Mouse (Mus musculus): ENCODE measurements around the gene Flt1. TPM values are rescaled to one million over a fixed set of nuclear protein-coding genes. Genes with fewer than 3 reads are reported as not detected.
A peak's percentile ranks its signal among the peaks of the same experiment; 100 is the strongest.
"Not testable (repeated sequence)": the region's sequence is repeated elsewhere in the genome, so short reads cannot be mapped to it uniquely, and the experiment has no call there.

Gene Flt1
- polyA plus RNA-seq, 1 experiment = 23.4 TPM

GRCm38 (mm10) chr5:147565444-147565843 lies 160.4 kb downstream of the Flt1 start:
- Histone ChIP-seq H3K27ac (ENCODE audit: insufficient read depth, low read length) (no peak overlapping the region), H3K4me1 (ENCODE audit: control insufficient read depth, insufficient read depth, low read length) (no peaks in the 10 kb centered on the region), H3K9me3 (replicated peaks; ENCODE audit: control insufficient read depth, insufficient read depth, low read length, poor library complexity, severe bottlenecking) (no peaks in the 10 kb centered on the region), H3K27me3 (ENCODE audit: control insufficient read depth, insufficient read depth, low read length, poor library complexity, severe bottlenecking) (no peaks in the 10 kb centered on the region), H3K36me3 (ENCODE audit: control insufficient read depth, insufficient read depth, low read length, poor library complexity, severe bottlenecking) (no peaks in the 10 kb centered on the region), H3K9ac (ENCODE audit: low read depth, poor library complexity, severe bottlenecking) (no peak overlapping the region), H3K4me3 (ENCODE audit: low read depth, low read length) (no peak overlapping the region)
- TF ChIP-seq CTCF (IDR thresholded peaks at IDR 0.05; ENCODE audit: low read depth, low read length) = no peak

- Histone ChIP-seq H3K4me1 (ENCODE audit: control insufficient read depth, insufficient read depth, low read length) (no peaks in the 10 kb centered on the region), H3K9ac (ENCODE audit: low read depth, poor library complexity, severe bottlenecking) (no peak overlapping the region), H3K9me3 (replicated peaks; ENCODE audit: control insufficient read depth, insufficient read depth, low read length, poor library complexity, severe bottlenecking) (no peaks in the 10 kb centered on the region), H3K4me3 (ENCODE audit: low read depth, low read length) (0 out of 2 replicates have a peak overlapping the region, but pooled peaks have one; percentile 33), H3K36me3 (ENCODE audit: control insufficient read depth, insufficient read depth, low read length, poor library complexity, severe bottlenecking) (no peaks in the 10 kb centered on the region), H3K27ac (ENCODE audit: insufficient read depth, low read length) (no peak overlapping the region), H3K27me3 (ENCODE audit: control insufficient read depth, insufficient read depth, low read length, poor library complexity, severe bottlenecking) (no peaks in the 10 kb centered on the region)
- TF ChIP-seq EP300 (IDR thresholded peaks at IDR 0.05; ENCODE audit: insufficient read depth, low read depth, low read length) (no peak), POLR2A (IDR thresholded peaks at IDR 0.05; ENCODE audit: insufficient read depth, low read length) (no peak), CTCF (IDR thresholded peaks at IDR 0.05; ENCODE audit: low read depth, low read length) (no peak)
Measured at GRCm38 (mm10) chr5:147564140-147564590, 161.6 kb downstream of the Flt1 start.

DNA sequence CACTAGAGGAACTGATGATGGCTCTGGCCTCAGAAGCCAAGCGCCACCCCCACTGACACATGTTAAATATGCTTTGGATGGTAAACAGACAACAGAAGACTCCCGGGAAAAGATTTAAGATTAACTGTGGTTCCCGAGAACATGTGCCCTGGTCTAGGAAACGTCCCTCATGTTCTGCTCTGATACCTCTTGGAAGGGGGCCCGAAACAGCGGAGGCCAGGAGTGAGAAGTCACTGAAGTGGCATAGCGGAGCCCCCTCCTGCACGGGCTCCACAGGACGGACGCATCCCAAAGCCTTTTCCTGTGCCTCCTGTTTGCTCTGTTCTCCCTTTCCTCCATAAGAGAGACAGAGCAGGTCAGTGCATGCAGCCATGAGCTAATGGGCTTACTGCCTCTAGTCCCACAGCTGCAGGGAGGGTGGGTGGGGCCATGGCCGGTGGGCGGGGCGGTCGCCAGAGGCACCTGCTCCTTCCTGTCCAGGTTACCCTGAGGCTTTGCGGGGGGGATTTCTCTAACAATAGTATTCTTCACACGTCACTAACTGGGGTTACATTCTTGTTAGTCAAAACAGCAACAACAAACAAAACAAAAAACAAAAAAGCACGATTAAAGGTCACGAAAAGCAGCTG lies 162.2 kb downstream of the Flt1 start:
- Histone ChIP-seq H3K4me1 (ENCODE audit: control insufficient read depth, insufficient read depth, low read length) (no peaks in the 10 kb centered on the region), H3K4me3 (ENCODE audit: low read depth, low read length) (no peak overlapping the region), H3K36me3 (ENCODE audit: control insufficient read depth, insufficient read depth, low read length, poor library complexity, severe bottlenecking) (no peaks in the 10 kb centered on the region), H3K9me3 (replicated peaks; ENCODE audit: control insufficient read depth, insufficient read depth, low read length, poor library complexity, severe bottlenecking) (no peaks in the 10 kb centered on the region), H3K9ac (ENCODE audit: low read depth, poor library complexity, severe bottlenecking) (no peak overlapping the region), H3K27ac (ENCODE audit: insufficient read depth, low read length) (no peak overlapping the region), H3K27me3 (ENCODE audit: control insufficient read depth, insufficient read depth, low read length, poor library complexity, severe bottlenecking) (no peaks in the 10 kb centered on the region)
- TF ChIP-seq EP300 (IDR thresholded peaks at IDR 0.05; ENCODE audit: insufficient read depth, low read depth, low read length) (no peak), POLR2A (IDR thresholded peaks at IDR 0.05; ENCODE audit: insufficient read depth, low read length) (no peak), CTCF (IDR thresholded peaks at IDR 0.05; ENCODE audit: low read depth, low read length) (no peak)

DNA sequence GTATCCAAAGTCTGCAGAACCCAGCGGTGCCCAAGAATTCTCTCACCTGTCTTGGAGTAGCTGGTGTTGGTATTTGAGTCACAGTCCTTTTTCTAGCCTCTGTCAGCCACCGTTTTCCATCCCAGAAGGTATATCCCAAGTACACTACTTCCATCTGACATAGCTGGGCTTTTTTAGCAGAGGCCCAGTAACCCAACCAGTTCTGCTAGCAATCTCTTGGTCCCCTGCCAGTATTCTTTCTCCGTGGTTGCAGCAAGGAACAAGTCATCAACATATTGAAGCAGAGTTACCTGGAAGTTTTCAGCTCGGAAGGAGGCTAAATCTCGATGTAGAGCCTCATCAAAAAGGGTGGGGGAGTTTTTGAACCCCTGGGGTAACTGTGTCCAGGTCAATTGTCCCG lies 168.2 kb downstream of the Flt1 start:
- H3K4me3 ChIP-seq (ENCODE audit: low read depth, low read length); H3K4me1 ChIP-seq (ENCODE audit: control insufficient read depth, insufficient read depth, low read length); H3K9me3 ChIP-seq (replicated peaks; ENCODE audit: control insufficient read depth, insufficient read depth, low read length, poor library complexity, severe bottlenecking); H3K9ac ChIP-seq (ENCODE audit: low read depth, poor library complexity, severe bottlenecking); H3K36me3 ChIP-seq (ENCODE audit: control insufficient read depth, insufficient read depth, low read length, poor library complexity, severe bottlenecking); H3K27ac ChIP-seq (ENCODE audit: insufficient read depth, low read length); H3K27me3 ChIP-seq (ENCODE audit: control insufficient read depth, insufficient read depth, low read length, poor library complexity, severe bottlenecking): not testable (repeated sequence)

DNA sequence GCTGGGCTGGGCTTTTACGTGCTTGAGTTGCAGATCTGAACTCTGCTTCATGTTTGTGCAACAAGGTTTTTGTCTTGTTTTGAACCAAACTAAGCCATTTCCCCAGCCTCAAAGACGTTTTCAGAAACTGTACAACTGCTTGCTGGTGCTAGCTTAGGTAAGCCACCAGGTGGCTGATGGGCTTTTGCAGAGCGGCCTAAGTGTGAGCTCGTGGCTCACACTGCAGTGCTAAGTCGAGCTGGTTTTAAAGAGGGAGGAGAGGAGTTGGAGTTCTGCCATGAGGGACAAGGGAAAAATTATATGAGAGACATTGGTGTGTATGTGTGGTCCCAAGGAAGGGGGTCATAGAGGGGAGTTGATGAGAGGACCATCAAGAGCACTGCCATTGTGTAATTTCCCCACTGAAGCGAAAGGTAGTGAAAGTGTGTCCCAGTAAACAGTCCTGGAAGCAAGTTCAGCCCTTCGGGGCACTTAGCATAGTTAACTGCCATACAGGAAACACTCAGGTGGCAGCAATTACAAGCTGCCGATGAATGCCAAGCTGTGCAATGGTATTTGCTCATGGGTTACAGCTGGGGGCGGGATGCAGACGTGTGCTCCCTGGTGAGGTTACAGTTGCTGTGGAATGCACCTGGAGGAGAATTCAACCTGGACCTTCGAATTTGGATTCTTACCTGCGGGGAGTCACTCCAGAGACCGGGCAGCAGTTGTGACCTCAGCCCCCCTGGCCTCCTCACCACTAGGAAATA lies 173.8 kb downstream of the Flt1 start:
- TF ChIP-seq POLR2A (IDR thresholded peaks at IDR 0.05; ENCODE audit: insufficient read depth, low read length) (no peak), CTCF (IDR thresholded peaks at IDR 0.05; ENCODE audit: low read depth, low read length) (no peak), EP300 (IDR thresholded peaks at IDR 0.05; ENCODE audit: insufficient read depth, low read depth, low read length) (no peak)
- Histone ChIP-seq H3K27me3 (ENCODE audit: control insufficient read depth, insufficient read depth, low read length, poor library complexity, severe bottlenecking) (no peaks in the 10 kb centered on the region), H3K36me3 (ENCODE audit: control insufficient read depth, insufficient read depth, low read length, poor library complexity, severe bottlenecking) (0 out of 2 replicates have a peak, but pooled peaks cover 6% of the 10 kb centered on the region), H3K9me3 (replicated peaks; ENCODE audit: control insufficient read depth, insufficient read depth, low read length, poor library complexity, severe bottlenecking) (no peaks in the 10 kb centered on the region), H3K9ac (ENCODE audit: low read depth, poor library complexity, severe bottlenecking) (no peak overlapping the region), H3K4me1 (ENCODE audit: control insufficient read depth, insufficient read depth, low read length) (no peaks in the 10 kb centered on the region), H3K27ac (ENCODE audit: insufficient read depth, low read length) (no peak overlapping the region), H3K4me3 (ENCODE audit: low read depth, low read length) (no peak overlapping the region)

DNA sequence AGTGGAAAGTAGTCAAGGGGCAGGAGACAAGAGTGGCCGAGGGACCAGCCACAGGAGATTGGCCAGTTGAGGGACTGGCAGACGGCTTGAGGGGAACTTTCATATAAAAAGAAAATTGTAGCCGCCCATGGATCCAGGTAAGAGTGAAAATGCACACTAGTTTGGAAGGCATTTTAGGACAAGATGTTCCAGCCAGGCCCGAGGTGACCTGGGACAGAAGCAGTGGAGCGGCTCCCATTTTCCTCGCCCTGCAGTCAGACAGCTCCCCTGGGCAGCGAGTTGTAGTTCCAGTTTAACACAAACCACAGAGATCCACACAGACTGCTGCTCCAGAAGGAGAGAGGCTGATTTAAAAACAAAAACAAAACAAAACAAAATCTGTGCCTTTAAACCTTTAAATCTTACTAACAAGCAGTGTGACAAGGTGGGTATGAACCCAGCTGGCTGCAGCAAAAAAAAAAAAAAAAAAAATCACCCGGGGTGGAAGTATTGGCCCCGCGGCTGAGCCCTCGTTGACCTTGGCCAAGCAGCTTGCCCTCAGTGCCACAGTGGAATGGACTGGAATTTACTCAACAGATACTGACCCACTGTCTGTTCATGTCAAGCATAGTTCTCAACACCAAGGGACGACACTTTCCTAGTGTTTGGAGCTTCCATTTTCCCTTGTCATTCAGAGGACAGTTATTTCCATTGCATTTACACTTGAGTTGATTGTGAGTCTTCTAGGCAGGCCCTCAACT lies 176.6 kb downstream of the Flt1 start:
- H3K9me3 ChIP-seq (replicated peaks; ENCODE audit: control insufficient read depth, insufficient read depth, low read length, poor library complexity, severe bottlenecking) = no peaks in the 10 kb centered on the region
- H3K36me3 ChIP-seq (ENCODE audit: control insufficient read depth, insufficient read depth, low read length, poor library complexity, severe bottlenecking) = peaks cover 21% of the 10 kb centered on the region
- no peaks in the 10 kb centered on the region for H3K27me3 ChIP-seq (ENCODE audit: control insufficient read depth, insufficient read depth, low read length, poor library complexity, severe bottlenecking)
- no peaks in the 10 kb centered on the region for H3K4me1 ChIP-seq (ENCODE audit: control insufficient read depth, insufficient read depth, low read length)
- no peak for TF ChIP-seq EP300 (IDR thresholded peaks at IDR 0.05; ENCODE audit: insufficient read depth, low read depth, low read length)
- TF ChIP-seq CTCF (IDR thresholded peaks at IDR 0.05; ENCODE audit: low read depth, low read length) = no peak
- no peak for TF ChIP-seq POLR2A (IDR thresholded peaks at IDR 0.05; ENCODE audit: insufficient read depth, low read length)
- no peak overlapping the region for H3K9ac ChIP-seq (ENCODE audit: low read depth, poor library complexity, severe bottlenecking)
- no peak overlapping the region for H3K27ac ChIP-seq (ENCODE audit: insufficient read depth, low read length)
- no peak overlapping the region for H3K4me3 ChIP-seq (ENCODE audit: low read depth, low read length)
